Mouse (Mus musculus) testis, adult 2 months (tissue): ENCODE data around the gene Gm20388. TPM values are rescaled to one million over a fixed set of nuclear protein-coding genes. Genes with fewer than 3 reads are reported as not detected.

Experiments
- H3K27ac ChIP-seq: fragments of 200-500 bp; 2 replicates; pipeline ENCODE4 v1.5.1; 2012; ENCODE audit warnings: low read depth, low read length; ENCODE audit not compliant: control insufficient read depth, insufficient read depth
- H3K27me3 ChIP-seq: fragments of 200-500 bp; 2 replicates; pipeline ENCODE4 v1.6.1; 2012; ENCODE audit warnings: mild to moderate bottlenecking, low read length, moderate library complexity; ENCODE audit not compliant: control insufficient read depth, insufficient read depth
- H3K36me3 ChIP-seq: fragments of 200-500 bp; 2 replicates; pipeline ENCODE4 v1.6.1; 2012; ENCODE audit warnings: mild to moderate bottlenecking, low read length; ENCODE audit not compliant: control insufficient read depth, insufficient read depth
- H3K4me1 ChIP-seq: fragments of 200-500 bp; 2 replicates; pipeline ENCODE4 v1.6.1; 2012; ENCODE audit warnings: low read length; ENCODE audit not compliant: control insufficient read depth, insufficient read depth
- H3K4me3 ChIP-seq: fragments of 200-500 bp; 2 replicates; pipeline ENCODE4 v1.5.1; 2012; ENCODE audit warnings: low read depth, mild to moderate bottlenecking, low read length, moderate library complexity, mixed read lengths; ENCODE audit not compliant: control insufficient read depth
- CTCF ChIP-seq: fragments of 200-500 bp; IDR thresholded peaks from 2 replicates; pipeline ENCODE4 v1.5.1; 2012; ENCODE audit warnings: low read depth, mild to moderate bottlenecking, inconsistent platforms, low read length, moderate library complexity; ENCODE audit not compliant: control insufficient read depth, insufficient read depth, insufficient replicate concordance
- POLR2A ChIP-seq: fragments of 200-500 bp; IDR thresholded peaks from 2 replicates; pipeline ENCODE4 v1.6.1; 2012; ENCODE audit warnings: low read depth, mild to moderate bottlenecking, inconsistent platforms, low read length, moderate library complexity; ENCODE audit not compliant: control insufficient read depth
- polyA plus RNA-seq: library from polyadenylated mRNA; depleted of rRNA; stranded (reverse); fragments of >200 nt; gene quantifications from 2 replicates; pipeline ENCODE4 v1.2.3, GENCODE M21; 2012

The Gm20388 gene
- polyA plus RNA-seq, 1 experiment, result 5.6 TPM

DNA sequence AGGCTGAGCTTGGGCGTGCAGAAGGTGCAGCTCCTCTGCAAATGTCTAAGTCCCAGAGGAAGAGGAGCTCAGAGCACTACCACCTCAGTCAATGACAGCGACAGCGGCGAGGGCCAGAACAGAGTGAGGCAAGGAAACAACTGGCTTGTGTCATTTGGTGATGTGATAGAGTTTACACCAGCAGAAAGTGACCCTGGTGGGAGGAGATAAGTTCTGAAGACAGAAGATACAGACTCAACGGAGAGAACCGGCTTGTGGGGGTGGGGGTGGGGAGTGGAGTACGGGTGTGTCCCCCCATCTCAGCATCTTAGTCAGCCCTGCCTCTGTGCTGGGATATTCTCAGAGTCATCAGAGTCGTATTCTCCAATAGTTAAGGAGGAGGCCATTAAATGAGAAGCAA lies 4166.7 kb downstream of the Gm20388 start:
- no peak overlapping the region for H3K4me3 ChIP-seq
- no peaks in the 10 kb centered on the region for H3K36me3 ChIP-seq
- H3K4me1 ChIP-seq, result no peaks in the 10 kb centered on the region
- H3K27me3 ChIP-seq, result no peaks in the 10 kb centered on the region
- TF ChIP-seq POLR2A (no peak), CTCF (no peak)
- H3K27ac ChIP-seq, result no peak overlapping the region

DNA sequence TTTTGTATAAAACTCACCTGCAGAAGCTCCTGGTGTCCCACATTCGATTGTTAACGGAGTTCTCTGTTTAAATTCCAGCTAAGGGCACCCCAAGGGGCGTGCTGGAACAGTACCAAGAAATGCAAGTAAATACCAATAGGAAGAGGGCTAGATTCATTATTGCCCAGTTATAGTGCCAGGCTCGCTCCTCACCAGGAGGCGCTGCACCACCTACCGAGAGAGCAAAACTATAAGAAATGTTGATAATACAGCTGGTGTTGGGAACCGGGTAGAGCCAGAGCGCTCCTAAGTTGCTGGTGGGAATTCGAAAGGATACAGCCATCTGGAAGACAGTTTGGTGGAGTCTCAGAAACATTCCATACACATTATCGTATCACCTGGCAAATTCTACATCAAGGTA lies 4167.4 kb downstream of the Gm20388 start:
- Histone ChIP-seq H3K4me1 (no peaks in the 10 kb centered on the region), H3K27ac (no peak overlapping the region), H3K4me3 (no peak overlapping the region), H3K36me3 (no peaks in the 10 kb centered on the region), H3K27me3 (no peaks in the 10 kb centered on the region)
- TF ChIP-seq POLR2A, result no peak
- TF ChIP-seq CTCF, result no peak

DNA sequence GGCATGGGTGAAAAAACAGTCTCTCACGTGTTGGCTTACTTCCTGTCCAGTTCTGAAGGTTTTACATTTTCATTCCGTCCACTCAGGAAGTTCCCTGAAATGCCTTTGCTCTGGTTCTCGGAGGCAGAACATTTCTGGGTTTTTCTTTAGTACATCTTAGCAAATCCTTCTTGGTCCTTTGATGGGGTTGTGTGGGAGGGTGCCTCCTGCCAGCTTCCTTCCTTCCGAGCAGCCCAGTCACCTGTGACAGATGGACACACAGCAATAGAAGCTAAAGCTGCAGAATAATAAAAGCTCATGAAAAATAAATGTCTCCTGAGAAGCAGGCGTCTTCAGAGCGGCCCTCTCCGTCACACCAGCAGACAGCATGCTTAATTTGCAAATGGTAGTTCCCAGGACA lies 4168.3 kb downstream of the Gm20388 start:
- TF ChIP-seq POLR2A (no peak), CTCF (no peak)
- H3K4me1 ChIP-seq, result no peaks in the 10 kb centered on the region

DNA sequence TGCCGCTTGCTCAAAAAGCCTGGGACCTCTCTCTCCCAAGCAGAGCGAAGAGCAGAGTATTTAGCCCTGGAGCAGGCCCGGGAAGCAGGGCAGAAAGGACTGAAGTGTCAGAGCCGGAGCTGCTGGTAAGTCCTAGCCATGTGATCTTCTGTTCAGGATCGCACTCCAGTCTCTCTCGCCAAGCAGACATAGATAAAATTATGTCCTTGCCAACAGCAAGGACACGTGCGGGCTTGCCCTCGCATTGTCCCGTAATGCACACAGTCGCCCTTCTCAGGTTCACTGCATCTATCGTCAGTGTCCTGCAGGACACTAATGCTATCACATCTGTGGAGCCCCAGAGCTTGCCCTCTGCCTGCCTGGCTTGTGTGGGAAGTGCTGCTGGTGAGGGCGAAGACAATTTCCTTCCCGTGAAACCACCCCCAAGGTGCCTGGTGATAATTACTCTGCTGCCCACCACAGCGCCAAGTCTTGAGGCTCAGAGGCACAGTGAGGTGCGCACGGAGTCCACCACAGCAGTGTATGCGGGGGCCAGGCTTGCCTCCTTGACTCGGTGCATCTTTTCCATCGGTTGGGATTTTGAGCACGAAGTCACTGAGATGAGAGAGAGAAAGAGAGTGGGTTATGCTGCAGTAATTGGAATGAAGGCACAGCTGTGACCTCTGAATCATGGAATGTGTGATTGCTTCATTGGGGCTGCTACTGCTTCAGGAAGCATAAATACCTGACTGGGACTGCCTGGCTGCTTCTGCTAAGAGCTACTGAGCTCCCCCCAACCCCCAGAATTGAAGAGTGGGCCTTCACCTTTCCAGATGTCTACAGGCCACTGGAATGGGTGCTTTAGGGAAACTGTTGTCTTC lies 4170.1 kb downstream of the Gm20388 start:
- H3K27ac ChIP-seq, result no peak overlapping the region
- H3K27me3 ChIP-seq, result no peaks in the 10 kb centered on the region
- H3K4me1 ChIP-seq, result no peaks in the 10 kb centered on the region
- no peaks in the 10 kb centered on the region for H3K36me3 ChIP-seq
- no peak for TF ChIP-seq CTCF
- TF ChIP-seq POLR2A, result no peak
- H3K4me3 ChIP-seq, result no peak overlapping the region

More for the DNA sequence above, 4168.3 kb downstream of the Gm20388 start:
- no peak overlapping the region for H3K4me3 ChIP-seq
- no peaks in the 10 kb centered on the region for H3K36me3 ChIP-seq
- no peaks in the 10 kb centered on the region for H3K27me3 ChIP-seq
- H3K27ac ChIP-seq, result no peak overlapping the region

DNA sequence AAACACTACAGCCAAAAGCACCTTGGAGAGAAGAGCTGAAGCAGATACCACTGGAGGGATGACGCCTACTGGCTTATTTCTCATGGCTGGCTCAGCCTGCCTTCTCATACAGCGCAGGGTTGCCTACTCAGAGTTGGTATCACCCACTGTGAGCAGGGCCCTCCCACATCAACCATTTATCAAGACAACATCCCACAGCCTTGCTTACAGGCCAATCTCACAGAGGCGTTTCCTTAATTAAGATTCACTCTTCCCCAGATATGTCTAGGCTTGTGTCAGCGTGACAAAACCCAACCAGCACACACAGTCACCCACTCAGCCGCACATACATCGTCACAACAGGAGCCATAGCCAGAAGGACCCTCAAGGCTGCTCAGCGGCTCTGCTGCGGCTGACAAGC lies 4172.0 kb downstream of the Gm20388 start:
- TF ChIP-seq CTCF, result no peak
- no peak for TF ChIP-seq POLR2A
- Histone ChIP-seq H3K4me1 (no peaks in the 10 kb centered on the region), H3K27ac (no peak overlapping the region), H3K27me3 (no peaks in the 10 kb centered on the region), H3K4me3 (no peak overlapping the region), H3K36me3 (no peaks in the 10 kb centered on the region)

DNA sequence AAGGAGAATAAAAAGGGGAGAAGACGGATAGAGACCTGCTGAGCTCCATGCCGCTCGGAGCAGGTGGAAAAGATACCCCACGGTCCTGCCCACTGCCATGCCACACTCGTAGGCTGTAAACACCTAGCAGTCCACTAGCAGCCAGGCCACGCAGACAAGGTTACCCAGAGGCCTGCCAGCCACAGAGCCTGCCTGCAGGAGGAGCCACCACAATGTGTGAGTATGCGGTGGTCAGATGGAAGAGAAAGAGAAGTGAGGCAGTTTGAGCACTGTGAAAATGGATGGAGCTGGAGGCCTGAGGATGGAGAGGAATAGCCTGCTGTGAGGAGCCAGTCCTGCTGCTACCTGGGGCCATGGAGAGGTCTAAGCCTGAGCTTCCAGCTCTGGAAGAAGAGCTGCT lies 4173.0 kb downstream of the Gm20388 start:
- TF ChIP-seq POLR2A (no peak), CTCF (no peak)
- no peaks in the 10 kb centered on the region for H3K4me1 ChIP-seq
- no peak overlapping the region for H3K4me3 ChIP-seq
- no peaks in the 10 kb centered on the region for H3K27me3 ChIP-seq
- H3K27ac ChIP-seq, result no peak overlapping the region
- no peaks in the 10 kb centered on the region for H3K36me3 ChIP-seq

DNA sequence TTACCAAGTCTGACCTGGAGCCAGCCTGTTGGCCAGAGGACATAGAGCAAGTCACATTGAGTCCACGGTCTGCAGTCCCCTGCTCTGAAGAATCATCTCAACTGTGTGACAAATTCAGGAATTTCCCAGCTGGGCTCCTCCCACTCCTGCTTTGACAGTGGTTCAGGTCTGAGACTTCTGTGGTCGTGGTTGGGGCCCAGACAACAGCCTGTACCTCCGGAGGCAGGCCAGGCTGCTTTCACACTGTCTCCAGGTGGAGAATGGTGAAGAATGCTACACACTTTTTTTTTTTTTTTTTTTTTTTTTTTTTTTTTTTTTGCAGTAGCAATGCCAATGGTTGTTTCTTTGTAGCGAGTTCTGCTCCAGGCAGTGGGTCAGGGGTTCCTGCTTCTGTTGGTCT lies 4175.0 kb downstream of the Gm20388 start:
- Histone ChIP-seq H3K4me1 (no peaks in the 10 kb centered on the region), H3K27me3 (no peaks in the 10 kb centered on the region), H3K27ac (no peak overlapping the region), H3K36me3 (no peaks in the 10 kb centered on the region), H3K4me3 (no peak overlapping the region)
- TF ChIP-seq POLR2A (no peak), CTCF (no peak)

DNA sequence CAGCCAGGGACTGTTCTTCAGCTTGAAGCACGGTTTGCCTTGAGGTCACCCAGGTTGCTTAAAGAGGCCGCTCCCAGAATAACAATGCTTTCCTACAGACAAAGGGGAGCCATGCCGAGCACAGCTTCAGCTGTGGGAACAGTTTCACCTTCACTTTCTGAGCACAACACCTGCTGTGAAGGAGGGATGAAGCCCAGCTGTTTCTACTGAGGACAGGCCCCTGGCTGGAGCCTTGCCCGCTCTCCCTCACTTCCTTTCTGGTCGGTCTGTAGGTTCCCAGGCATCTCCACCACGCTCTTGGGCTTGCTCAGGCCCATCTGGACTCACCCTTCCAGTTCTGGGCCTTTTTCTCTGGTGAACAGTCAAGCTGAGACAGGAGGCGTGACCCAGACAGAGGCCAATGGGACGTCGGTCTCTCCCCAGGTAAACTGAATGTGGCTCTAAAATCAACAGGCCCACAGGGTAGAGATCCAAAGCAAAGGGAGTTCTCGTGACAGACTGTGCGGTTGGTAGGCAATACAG lies 4177.5 kb downstream of the Gm20388 start:
- Histone ChIP-seq H3K27me3 (no peaks in the 10 kb centered on the region), H3K27ac (no peak overlapping the region), H3K36me3 (no peaks in the 10 kb centered on the region), H3K4me3 (no peak overlapping the region), H3K4me1 (no peaks in the 10 kb centered on the region)
- TF ChIP-seq POLR2A (no peak), CTCF (no peak)
